Comparison of ENCODE assay signal across 26 mouse cellular contexts in genomic region chr12:86035586-86035985, GRCm38 (mm10). TPM values are rescaled to one million over a fixed set of nuclear protein-coding genes. Genes with fewer than 3 reads are reported as not detected.
"Had no signal": no experiment of that assay in that cellular context is flagged by ENCODE, and none has a peak within 500 bp of the region (broad histone marks: within the 10 kb centered on the region; RNA-seq: fewer than 3 reads in every experiment).

No protein-coding gene starts in this region.

- H3K9ac ChIP-seq: embryonic facial prominence, embryonic 12.5 days; embryonic facial prominence, embryonic 13.5 days; embryonic facial prominence, embryonic 15.5 days; forebrain, embryonic 12.5 days; forebrain, embryonic 13.5 days; forebrain, embryonic 15.5 days; forebrain, postnatal 0 days had no signal

- H3K4me3 ChIP-seq: embryonic facial prominence, embryonic 10.5 days; embryonic facial prominence, embryonic 12.5 days; embryonic facial prominence, embryonic 13.5 days; embryonic facial prominence, embryonic 15.5 days; erythroblast, embryonic 14.5 days; forebrain, embryonic 10.5 days; forebrain, embryonic 12.5 days; forebrain, embryonic 13.5 days; forebrain, embryonic 15.5 days; heart, adult 2 months had no signal

- H3K4me2 ChIP-seq: embryonic facial prominence, embryonic 12.5 days; embryonic facial prominence, embryonic 13.5 days; embryonic facial prominence, embryonic 15.5 days; forebrain, embryonic 12.5 days; forebrain, embryonic 13.5 days; forebrain, embryonic 15.5 days had no signal

- H3K27ac ChIP-seq: embryonic facial prominence, embryonic 13.5 days; embryonic facial prominence, embryonic 15.5 days; forebrain, embryonic 12.5 days; forebrain, embryonic 13.5 days; forebrain, embryonic 15.5 days; heart, adult 2 months had no signal

- H3K9me3 ChIP-seq: embryonic facial prominence, embryonic 10.5 days; embryonic facial prominence, embryonic 12.5 days; embryonic facial prominence, embryonic 13.5 days; embryonic facial prominence, embryonic 15.5 days; forebrain, embryonic 10.5 days; forebrain, embryonic 12.5 days; forebrain, embryonic 13.5 days; forebrain, embryonic 15.5 days had no signal

- DNase-seq: cerebellum, adult 8-10 months; cerebellum, adult 9-10 months; cerebellum, adult 9-11 months; cerebellum, postnatal 25 days; cerebellum, postnatal 36 days; embryo, embryonic 11 days; forebrain, postnatal 0 days; gastrocnemius, postnatal 10 days; gastrocnemius, postnatal 14 days; gastrocnemius, postnatal 25 days; gastrocnemius, postnatal 36 days; heart, adult 11 months; heart, adult 18-20 months; heart, adult 2 months had no signal

- H3K36me3 ChIP-seq: embryonic facial prominence, embryonic 10.5 days; embryonic facial prominence, embryonic 12.5 days; embryonic facial prominence, embryonic 13.5 days; embryonic facial prominence, embryonic 15.5 days; forebrain, embryonic 10.5 days; forebrain, embryonic 12.5 days; forebrain, embryonic 15.5 days had no signal

- H3K27me3 ChIP-seq: embryonic facial prominence, embryonic 12.5 days; embryonic facial prominence, embryonic 13.5 days; embryonic facial prominence, embryonic 15.5 days; forebrain, embryonic 12.5 days; forebrain, embryonic 13.5 days; forebrain, embryonic 15.5 days had no signal

- ATAC-seq: forebrain, embryonic 13.5 days; forebrain, embryonic 14.5 days; forebrain, embryonic 15.5 days; forebrain, embryonic 16.5 days had no signal

RNA-seq across cellular contexts. Expression of gene Tgfb3, which starts 43.3 kb away (rescaled TPM):
- polyA plus RNA-seq: erythroblast, embryonic 14.5 days had no signal

RNA-seq across cellular contexts. Expression of gene Ift43, which starts 46.8 kb away (rescaled TPM):
- total RNA-seq: granulocyte monocyte progenitor cell, adult 5-6 weeks had no signal
- polyA plus RNA-seq: erythroblast, embryonic 14.5 days had no signal
